Mouse (Mus musculus): Measurements from ENCODE around the gene Smap2.

- TF ChIP-seq CTCF (IDR thresholded peaks at IDR 0.05; ENCODE audit: low read depth) (no peak), EP300 (IDR thresholded peaks at IDR 0.05; ENCODE audit: low read depth) (no peak)
These were observed 23.3 kb upstream of the Smap2 start for GRCm38 (mm10) chr4:121040323-121040722.
